Mouse (Mus musculus) neural tube, embryonic 14.5 days (tissue): Measurements from ENCODE around the gene Slamf7. TPM values are rescaled to one million over a fixed set of nuclear protein-coding genes. Genes with fewer than 3 reads are reported as not detected.

Experiments used
- ATAC-seq: fragments of 200-750 bp; cut with Nextera tagmentation; 2 replicates; pipeline ENCODE4 v1.8.0; 2017; ENCODE audit warnings: low read depth, mild to moderate bottlenecking, moderate TSS enrichment, moderate library complexity
- H3K27ac ChIP-seq: fragments of 300-500 bp; sonication (generic); 2 replicates; pipeline ENCODE4 v1.5.1; 2014; ENCODE audit warnings: low read depth, mild to moderate bottlenecking, control low read depth, low read length, moderate library complexity, mixed read lengths
- H3K27me3 ChIP-seq: fragments of 300-500 bp; sonication (generic); 2 replicates; pipeline ENCODE4 v1.6.1; 2014; ENCODE audit warnings: low read length; ENCODE audit not compliant: control insufficient read depth, insufficient read depth
- H3K36me3 ChIP-seq: fragments of 300-500 bp; sonication (generic); 2 replicates; pipeline ENCODE4 v1.6.1; 2014; ENCODE audit warnings: low read length, mixed read lengths; ENCODE audit not compliant: control insufficient read depth, insufficient read depth
- H3K4me1 ChIP-seq: fragments of 300-500 bp; sonication (generic); 2 replicates; pipeline ENCODE4 v1.6.1; 2014; ENCODE audit warnings: low read length; ENCODE audit not compliant: control insufficient read depth, insufficient read depth
- H3K4me2 ChIP-seq: fragments of 300-500 bp; sonication (generic); 2 replicates; pipeline ENCODE4 v1.6.1; 2014; ENCODE audit warnings: mild to moderate bottlenecking, low read depth, low read length, control low read depth
- H3K4me3 ChIP-seq: fragments of 300-500 bp; sonication (generic); 2 replicates; pipeline ENCODE4 v1.5.1; 2014; ENCODE audit warnings: low read depth, low read length, control low read depth, mixed read lengths
- H3K9ac ChIP-seq: fragments of 300-500 bp; sonication (generic); replicated peaks from 2 replicates; pipeline ENCODE4 v1.6.1; 2014; ENCODE audit warnings: low read depth, mild to moderate bottlenecking, control low read depth, low read length, mixed read lengths
- H3K9me3 ChIP-seq: fragments of 300-500 bp; sonication (generic); 2 replicates; pipeline ENCODE4 v1.6.1; 2016; ENCODE audit warnings: low read length; ENCODE audit not compliant: control insufficient read depth
- WGBS: fragments of 180-500 bp; shearing (Covaris S2); extraction: QIAGEN DNeasy Blood & Tissue Kit; methylation state at CpG from one replicate; pipeline ENCODE4 v1.1.7; 2014; 5-methylcytosine and 5-hydroxymethylcytosine counted together
- polyA plus RNA-seq: library from polyadenylated mRNA; unstranded; fragments of >200 nt; fragmentation: Nextera tagmentation; extraction: Ambion mirVana; gene quantifications from 2 replicates; pipeline ENCODE4 v1.2.1, GENCODE M21; 2014

Gene Slamf7
- polyA plus RNA-seq, 1 experiment from 2014 or later: not detected

DNA sequence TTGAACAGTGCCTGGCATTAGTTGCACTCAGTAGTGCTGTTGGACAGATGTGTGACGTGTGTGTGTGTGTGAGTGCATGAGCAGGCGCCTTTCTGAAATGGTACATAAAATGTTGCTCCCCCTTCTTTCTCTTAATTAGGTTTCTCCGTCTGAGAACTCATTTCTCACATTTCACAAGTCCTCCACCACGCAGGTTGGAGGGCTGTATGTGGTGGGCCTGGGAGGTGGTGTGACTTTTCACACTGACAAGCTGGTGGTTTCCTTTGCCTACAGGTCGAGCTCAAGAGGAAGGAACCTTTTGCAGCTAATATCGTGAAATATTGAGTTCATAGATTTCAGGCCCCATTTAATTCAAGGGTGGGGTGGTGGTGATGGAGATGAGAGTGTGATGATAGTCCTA, 23.7 kb downstream of the Slamf7 start:
- H3K36me3 ChIP-seq: no peaks in the 10 kb centered on the region
- no peak overlapping the region for H3K9ac ChIP-seq
- 88% methylated on average over 6 of the region's 6 CpGs for WGBS
- H3K27me3 ChIP-seq: no peaks in the 10 kb centered on the region
- H3K4me3 ChIP-seq: no peak overlapping the region
- no peaks in the 10 kb centered on the region for H3K4me1 ChIP-seq
- H3K4me2 ChIP-seq: no peak overlapping the region
- no peak for ATAC-seq
- no peaks in the 10 kb centered on the region for H3K9me3 ChIP-seq
- H3K27ac ChIP-seq: no peak overlapping the region

DNA sequence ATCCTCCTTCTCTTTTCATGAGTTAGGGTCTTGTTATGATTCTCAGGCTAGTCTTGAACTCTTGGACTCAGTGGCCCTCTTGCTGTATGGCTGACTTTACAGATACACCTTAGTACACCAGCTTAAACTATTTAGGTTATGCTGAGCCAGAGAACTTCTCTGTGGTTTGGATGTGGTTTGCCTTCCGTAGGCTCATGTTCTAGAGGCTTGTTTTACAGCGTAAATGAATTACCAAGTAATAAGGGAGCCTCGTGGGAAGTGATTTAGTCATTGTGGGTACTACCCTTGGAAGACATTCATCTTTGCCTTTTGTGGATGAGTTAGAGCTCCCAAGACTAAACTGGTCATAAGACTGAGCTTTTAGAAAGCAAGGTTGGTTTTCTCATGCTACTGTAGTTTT, 25.0 kb downstream of the Slamf7 start:
- no peak overlapping the region for H3K4me2 ChIP-seq
- no peak overlapping the region for H3K9ac ChIP-seq
- H3K36me3 ChIP-seq: no peaks in the 10 kb centered on the region
- WGBS: 90% methylated on average over 3 of the region's 3 CpGs
- H3K27ac ChIP-seq: no peak overlapping the region
- no peaks in the 10 kb centered on the region for H3K27me3 ChIP-seq
- H3K4me3 ChIP-seq: no peak overlapping the region
- no peak for ATAC-seq
- no peaks in the 10 kb centered on the region for H3K9me3 ChIP-seq
- no peaks in the 10 kb centered on the region for H3K4me1 ChIP-seq

DNA sequence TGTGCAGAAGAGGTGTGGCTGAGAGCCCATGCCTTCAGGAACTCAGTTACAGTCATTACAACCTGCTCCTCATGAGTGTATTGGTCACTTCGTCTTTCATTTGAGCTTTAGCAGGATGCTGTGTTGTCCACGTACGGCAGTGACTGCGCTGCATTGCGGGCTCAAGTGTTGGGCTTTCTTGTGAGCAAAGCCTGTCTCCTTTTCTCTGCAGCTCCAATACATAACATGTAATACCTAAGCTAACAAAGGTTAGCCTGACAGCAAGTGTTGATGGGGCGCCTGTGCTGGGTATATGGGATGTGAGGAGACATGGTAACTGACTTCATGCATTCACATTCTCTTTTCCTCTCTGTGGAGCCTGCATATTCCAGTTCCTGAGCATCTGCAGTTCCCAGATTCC, 32.7 kb downstream of the Slamf7 start:
- Histone ChIP-seq H3K4me3 (no peak overlapping the region), H3K9me3 (no peaks in the 10 kb centered on the region), H3K9ac (no peak overlapping the region), H3K4me1 (no peaks in the 10 kb centered on the region), H3K4me2 (no peak overlapping the region), H3K27ac (no peak overlapping the region), H3K27me3 (no peaks in the 10 kb centered on the region), H3K36me3 (no peaks in the 10 kb centered on the region)
- WGBS: 90% methylated on average over 6 of the region's 6 CpGs
- no peak for ATAC-seq

DNA sequence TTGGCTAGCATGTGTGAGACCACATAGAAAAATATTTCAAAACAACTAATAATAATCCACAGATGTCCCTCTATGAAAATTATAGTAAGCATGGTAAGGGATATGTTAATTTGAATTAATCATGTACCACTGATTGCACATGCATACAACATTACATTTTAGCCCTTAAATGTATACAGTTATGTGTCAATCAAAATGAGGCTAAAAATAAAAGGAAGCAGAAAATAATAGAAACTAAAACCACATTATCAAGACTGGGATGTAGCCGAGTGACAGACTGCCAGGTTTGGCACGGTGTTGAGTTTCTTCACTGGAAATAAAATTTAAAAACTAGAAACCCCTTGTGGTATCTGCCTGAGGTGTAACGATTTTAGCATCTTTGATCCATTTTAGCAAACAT, 33.2 kb downstream of the Slamf7 start:
- 92% methylated on average over 3 of the region's 3 CpGs for WGBS
- Histone ChIP-seq H3K9ac (no peak overlapping the region), H3K4me3 (no peak overlapping the region), H3K36me3 (no peaks in the 10 kb centered on the region), H3K4me2 (no peak overlapping the region), H3K27ac (no peak overlapping the region), H3K9me3 (no peaks in the 10 kb centered on the region), H3K4me1 (no peaks in the 10 kb centered on the region), H3K27me3 (no peaks in the 10 kb centered on the region)
- no peak for ATAC-seq

DNA sequence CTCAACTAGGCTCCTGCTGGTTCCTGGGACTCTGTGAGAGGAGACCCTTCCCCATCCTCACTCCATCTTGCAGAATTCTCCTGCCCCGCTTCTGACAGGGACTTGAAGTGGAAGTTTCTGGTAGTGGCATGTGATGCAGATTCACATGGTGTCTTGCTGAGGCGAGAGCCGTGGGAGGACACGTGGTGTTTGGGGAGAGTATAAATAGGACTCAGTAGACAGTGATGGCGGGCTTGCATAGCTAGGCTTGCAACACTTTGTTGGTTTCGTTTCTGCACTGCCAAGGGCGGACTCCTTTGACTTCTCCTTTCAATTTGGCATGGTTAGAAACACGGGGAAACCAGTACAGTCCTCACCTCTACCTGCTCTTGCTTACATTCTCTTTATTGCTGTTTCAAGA, 33.8 kb downstream of the Slamf7 start:
- Histone ChIP-seq H3K4me2 (no peak overlapping the region), H3K27ac (no peak overlapping the region), H3K36me3 (no peaks in the 10 kb centered on the region), H3K4me3 (no peak overlapping the region), H3K9me3 (no peaks in the 10 kb centered on the region), H3K27me3 (no peaks in the 10 kb centered on the region), H3K4me1 (no peaks in the 10 kb centered on the region), H3K9ac (no peak overlapping the region)
- WGBS: 88% methylated on average over 8 of the region's 8 CpGs
- ATAC-seq: no peak

DNA sequence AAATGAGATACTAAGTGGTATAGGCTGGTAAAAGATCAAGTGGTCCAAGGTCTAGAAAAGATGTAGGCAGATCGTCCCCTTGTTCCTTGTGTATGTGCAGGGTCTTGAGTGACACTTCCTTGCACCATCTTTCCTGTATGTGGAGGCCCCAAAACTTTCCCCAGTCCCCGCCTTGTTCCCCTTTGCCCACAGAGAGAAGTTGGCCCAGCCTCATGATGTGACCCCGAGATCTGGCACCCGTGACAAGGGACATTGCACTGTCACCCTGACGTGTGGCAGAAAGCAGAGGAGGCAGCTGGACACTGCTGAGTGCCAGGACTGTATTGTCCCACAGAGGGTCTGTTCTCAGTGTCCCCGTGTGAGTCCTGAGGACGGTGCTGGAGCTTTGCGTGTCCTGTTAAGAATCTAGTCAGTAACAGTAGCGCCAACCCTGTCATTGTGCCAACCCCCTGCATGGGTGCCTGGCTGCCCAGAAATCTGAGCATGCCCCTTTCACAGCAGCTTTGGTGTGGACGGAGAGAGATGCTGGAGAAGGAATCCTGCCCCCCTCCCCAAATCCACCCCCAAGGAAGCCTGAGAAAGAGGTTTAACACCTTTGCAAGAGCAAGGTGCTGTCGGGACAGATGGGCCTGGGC, 35.8 kb downstream of the Slamf7 start:
- WGBS: 86% methylated on average over 11 of the region's 11 CpGs
- Histone ChIP-seq H3K27me3 (no peaks in the 10 kb centered on the region), H3K9ac (no peak overlapping the region), H3K4me2 (no peak overlapping the region), H3K4me3 (no peak overlapping the region), H3K27ac (no peak overlapping the region), H3K36me3 (no peaks in the 10 kb centered on the region), H3K9me3 (no peaks in the 10 kb centered on the region), H3K4me1 (no peaks in the 10 kb centered on the region)
- ATAC-seq: no peak

DNA sequence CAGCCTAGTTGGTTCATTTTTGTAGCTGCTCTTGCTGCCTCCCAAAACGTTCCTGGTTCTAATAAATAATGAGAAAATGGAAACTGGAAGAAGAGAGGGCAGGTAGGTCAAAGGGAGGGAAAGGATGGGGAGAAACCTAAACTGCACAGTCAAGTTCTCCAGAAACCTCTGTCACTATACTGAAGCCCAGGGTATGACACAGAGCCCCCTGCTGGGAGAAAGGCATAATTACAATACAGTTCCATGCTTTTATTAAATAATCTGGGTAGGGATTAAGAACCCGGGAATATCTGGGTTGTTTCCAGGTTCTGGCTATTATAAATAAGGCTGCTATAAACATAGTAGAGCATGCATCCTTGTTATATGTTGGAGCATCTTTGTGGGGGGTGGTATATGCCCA, 38.9 kb downstream of the Slamf7 start:
- no peaks in the 10 kb centered on the region for H3K27me3 ChIP-seq
- H3K4me2 ChIP-seq: no peak overlapping the region
- H3K36me3 ChIP-seq: no peaks in the 10 kb centered on the region
- no peak overlapping the region for H3K9ac ChIP-seq
- ATAC-seq: no peak
- no peaks in the 10 kb centered on the region for H3K9me3 ChIP-seq
- H3K4me3 ChIP-seq: no peak overlapping the region
- 52% methylated on average over 2 of the region's 2 CpGs for WGBS
- H3K4me1 ChIP-seq: no peaks in the 10 kb centered on the region
- H3K27ac ChIP-seq: no peak overlapping the region

DNA sequence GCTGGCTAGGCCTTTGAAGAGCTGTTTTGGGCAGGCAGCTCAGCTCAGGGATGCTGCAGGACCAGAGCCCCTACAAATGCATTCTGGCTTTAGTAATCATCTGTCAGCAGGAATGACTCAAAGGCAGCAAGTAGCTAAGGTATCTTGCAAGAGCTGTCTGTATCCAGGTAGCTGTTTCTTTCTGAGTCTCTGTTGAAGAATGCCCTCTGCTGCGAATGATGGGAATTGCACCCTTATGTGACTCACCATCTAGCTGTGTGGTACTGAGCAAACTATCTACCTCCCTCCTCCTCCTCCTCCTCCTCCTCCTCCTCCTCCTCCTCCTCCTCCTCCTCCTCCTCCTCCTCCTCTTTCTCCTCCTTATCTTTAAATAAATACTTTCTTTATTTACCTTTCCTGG, 42.1 kb downstream of the Slamf7 start:
- no peak for ATAC-seq
- WGBS: 36% methylated on average over 1 of the region's 1 CpGs

DNA sequence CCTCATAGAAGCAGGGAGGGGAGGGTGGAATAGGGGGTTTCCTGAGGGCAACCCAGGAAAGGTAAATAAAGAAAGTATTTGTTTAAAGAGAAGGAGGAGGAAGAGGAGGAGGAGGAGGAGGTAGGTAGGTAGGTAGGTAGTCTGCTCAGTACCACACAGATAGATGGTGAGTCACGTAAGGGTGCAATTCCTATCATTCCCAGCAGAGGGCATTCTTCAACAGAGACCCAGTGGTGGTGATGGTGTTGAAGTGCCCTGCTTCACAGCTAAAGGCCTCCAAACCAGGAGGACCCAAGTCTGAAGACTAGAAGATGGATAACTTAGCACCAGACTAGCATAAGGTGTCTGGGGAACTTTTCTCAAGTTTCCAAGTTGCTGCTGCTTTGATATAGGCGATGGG, 42.8 kb downstream of the Slamf7 start:
- Histone ChIP-seq H3K4me3 (no peak overlapping the region), H3K9me3 (no peaks in the 10 kb centered on the region), H3K27me3 (no peaks in the 10 kb centered on the region), H3K9ac (no peak overlapping the region), H3K4me2 (no peak overlapping the region), H3K4me1 (no peaks in the 10 kb centered on the region), H3K36me3 (no peaks in the 10 kb centered on the region), H3K27ac (no peak overlapping the region)
- no peak for ATAC-seq
- 91% methylated on average over 2 of the region's 2 CpGs for WGBS

More for the DNA sequence above, 42.1 kb downstream of the Slamf7 start:
- H3K9ac ChIP-seq: no peak overlapping the region
- no peak overlapping the region for H3K4me3 ChIP-seq
- no peak overlapping the region for H3K27ac ChIP-seq
- no peak overlapping the region for H3K4me2 ChIP-seq
- H3K27me3 ChIP-seq: no peaks in the 10 kb centered on the region
- H3K36me3 ChIP-seq: no peaks in the 10 kb centered on the region
- no peaks in the 10 kb centered on the region for H3K9me3 ChIP-seq
- no peaks in the 10 kb centered on the region for H3K4me1 ChIP-seq
